Mouse (Mus musculus): ENCODE results near the gene Mdc1. TPM values are rescaled to one million over a fixed set of nuclear protein-coding genes. Genes with fewer than 3 reads are reported as not detected.

Mdc1 gene
- polyA plus RNA-seq, 1 experiment from 2014 or later: 7.9 TPM

DNA sequence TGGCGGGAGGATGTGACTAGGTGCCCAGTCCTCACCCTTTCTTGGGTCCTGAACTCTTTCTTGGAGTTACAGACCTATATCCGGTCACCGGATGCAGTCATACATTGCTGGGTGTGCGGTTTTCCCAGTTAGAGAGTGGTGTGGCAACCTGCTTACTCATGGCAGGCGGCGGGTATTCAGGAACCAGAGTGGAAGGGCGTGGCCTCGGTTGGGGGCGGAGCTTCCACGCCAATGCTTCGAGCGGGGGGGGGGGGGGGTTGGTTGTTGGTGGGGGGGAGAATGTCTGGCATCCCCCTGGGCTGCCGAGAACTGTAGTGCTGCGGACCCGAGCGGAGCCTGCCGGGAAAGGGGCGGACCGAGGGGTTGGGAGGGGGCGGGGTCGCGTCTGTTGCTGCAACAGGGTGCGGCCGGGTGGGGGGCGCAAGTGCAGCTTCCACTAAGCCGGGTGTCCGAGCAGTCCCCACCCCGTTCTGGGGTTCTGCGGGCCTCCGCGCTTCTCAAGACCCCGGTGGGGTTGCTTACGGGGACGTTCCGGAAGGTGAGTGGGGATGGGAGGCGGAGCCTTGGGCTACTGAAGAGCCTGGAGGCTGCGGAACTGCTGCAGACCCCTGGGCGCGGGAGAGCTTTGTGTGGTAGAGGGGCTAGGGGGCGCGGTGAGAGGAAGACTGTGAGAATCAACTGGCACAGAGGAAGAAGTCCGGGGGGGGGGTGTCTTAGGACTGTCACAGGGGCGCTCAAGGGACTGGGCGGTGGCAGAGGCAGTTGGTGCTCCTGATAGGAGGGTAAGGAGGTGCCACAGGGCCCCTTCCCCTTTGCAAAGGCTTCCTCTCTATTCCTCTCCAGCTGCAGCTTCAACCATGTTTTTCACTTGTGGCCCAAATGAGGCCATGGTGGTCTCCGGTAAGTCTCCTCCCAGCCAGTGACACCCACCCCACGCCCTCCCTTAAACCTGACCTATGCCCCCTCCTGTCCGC is 18.1 kb upstream of the Mdc1 start, which contains the start of gene Flot1:
Flot1 (plus strand) TSS at position 267 of the 974 bp plus-strand sequence.
- ATAC-seq (ENCODE audit: low FRiP score): peak; percentile 91

DNA sequence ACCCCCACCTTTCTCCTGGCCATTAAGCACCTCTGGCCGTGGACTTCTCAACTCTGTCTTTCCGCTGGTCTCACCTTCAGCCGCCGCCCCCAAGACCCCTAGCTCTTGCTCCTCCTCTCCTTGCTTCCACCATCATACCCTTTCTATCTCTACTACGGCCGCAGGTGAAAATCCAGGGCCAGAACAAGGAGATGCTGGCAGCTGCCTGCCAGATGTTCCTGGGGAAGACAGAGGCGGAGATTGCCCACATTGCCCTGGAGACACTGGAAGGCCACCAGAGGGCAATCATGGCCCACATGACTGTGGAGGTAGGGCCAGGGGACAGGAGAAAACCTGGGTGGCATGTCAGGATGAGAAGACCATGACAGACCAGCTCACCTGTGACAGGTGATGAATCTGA is 16.9 kb upstream of the Mdc1 start:
- Histone ChIP-seq H3K9me3 (replicated peaks) (no peaks in the 10 kb centered on the region), H3K4me1 (peaks cover 43% of the 10 kb centered on the region), H3K4me2 (peak overlapping the region; percentile 94), H3K27me3 (replicated peaks) (0 out of 2 replicates have a peak, but pooled peaks cover 8% of the 10 kb centered on the region), H3K9ac (replicated peaks) (peak overlapping the region; percentile 73; the same call in 1 of the 2 replicates), H3K27ac (replicated peaks) (peak overlapping the region; percentile 88; the same call in 1 of the 2 replicates), H3K36me3 (peaks cover 29% of the 10 kb centered on the region), H3K4me3 (replicated peaks) (peak overlapping the region; percentile 77)
- ATAC-seq (ENCODE audit: low FRiP score): no peak
- WGBS: 79% methylated on average over 7 of the region's 7 CpGs

More for the DNA sequence above, 18.1 kb upstream of the Mdc1 start, which contains the start of gene Flot1:
- peak within 1 kb of the TSS; percentile 73 for H3K9ac ChIP-seq (replicated peaks)
- peak within 1 kb of the TSS; percentile 77 for H3K4me3 ChIP-seq (replicated peaks)
- H3K4me2 ChIP-seq: peak within 1 kb of the TSS; percentile 94
- H3K9me3 ChIP-seq (replicated peaks): no peaks in the 10 kb centered on the region
- H3K4me1 ChIP-seq: peaks cover 41% of the 10 kb centered on the region
- peak within 1 kb of the TSS; percentile 88 for H3K27ac ChIP-seq (replicated peaks)
- under 1% methylated on average over 42 of the region's 47 CpGs for WGBS
- 0 out of 2 replicates have a peak, but pooled peaks cover 8% of the 10 kb centered on the region for H3K27me3 ChIP-seq (replicated peaks)
- H3K36me3 ChIP-seq: peaks cover 29% of the 10 kb centered on the region

DNA sequence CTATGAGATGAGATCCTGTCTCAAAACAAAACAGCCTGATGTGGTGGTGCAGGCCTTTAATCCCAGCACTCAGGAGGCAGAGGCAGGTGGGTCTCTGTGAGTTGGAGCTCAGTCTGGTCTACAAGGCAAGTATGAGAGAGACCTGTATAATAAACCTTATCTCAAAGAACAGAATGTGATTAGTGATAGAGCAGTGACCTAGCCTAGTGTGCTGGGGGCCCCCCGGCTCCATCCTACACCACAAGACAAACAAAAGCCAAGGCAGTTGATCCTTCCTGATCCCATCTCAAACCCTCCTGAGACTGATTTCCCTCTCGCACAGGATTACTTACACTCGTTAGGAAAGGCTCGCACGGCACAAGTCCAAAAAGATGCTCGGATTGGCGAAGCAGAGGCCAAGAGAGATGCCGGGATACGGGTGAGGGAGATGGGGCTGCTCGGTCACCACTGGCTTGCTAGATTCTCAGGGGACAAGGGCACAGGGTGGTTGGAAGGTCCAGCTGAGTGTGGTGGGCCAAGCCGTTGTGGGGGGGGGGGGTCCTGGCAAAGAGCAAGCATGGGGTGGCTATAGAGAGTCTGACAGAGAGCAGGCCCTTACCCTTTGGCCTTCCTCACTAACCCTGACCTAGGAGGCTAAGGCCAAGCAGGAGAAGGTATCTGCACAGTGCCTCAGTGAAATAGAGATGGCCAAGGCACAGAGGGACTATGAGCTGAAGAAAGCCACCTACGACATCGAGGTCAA is 16.0 kb upstream of the Mdc1 start:
- 95% methylated on average over 13 of the region's 13 CpGs for WGBS
- no peaks in the 10 kb centered on the region for H3K9me3 ChIP-seq (replicated peaks)
- peaks cover 52% of the 10 kb centered on the region for H3K4me1 ChIP-seq
- peak overlapping the region; percentile 2; the same call in 1 of the 2 replicates for H3K4me2 ChIP-seq
- H3K27ac ChIP-seq (replicated peaks): no peak overlapping the region
- no peak overlapping the region for H3K9ac ChIP-seq (replicated peaks)
- H3K27me3 ChIP-seq (replicated peaks): no peaks in the 10 kb centered on the region
- no peak overlapping the region for H3K4me3 ChIP-seq (replicated peaks)
- peaks cover 31% of the 10 kb centered on the region for H3K36me3 ChIP-seq
- ATAC-seq (ENCODE audit: low FRiP score): no peak

DNA sequence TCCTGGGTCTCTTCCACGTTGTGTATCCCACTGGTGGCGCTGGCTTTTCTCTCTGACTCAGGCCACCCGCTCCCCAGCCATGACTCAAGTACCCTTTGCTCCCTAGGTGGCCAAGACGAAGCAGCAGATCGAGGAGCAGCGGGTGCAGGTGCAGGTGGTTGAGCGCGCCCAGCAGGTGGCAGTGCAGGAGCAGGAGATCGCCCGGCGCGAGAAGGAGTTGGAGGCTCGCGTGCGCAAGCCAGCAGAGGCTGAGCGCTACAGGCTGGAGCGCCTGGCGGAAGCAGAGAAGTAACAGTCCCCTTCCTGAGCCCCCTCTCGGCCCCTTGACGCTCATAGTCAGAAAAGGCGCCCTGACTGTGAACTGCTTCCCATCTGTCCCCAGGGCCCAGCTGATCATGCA is 11.6 kb upstream of the Mdc1 start:
- peak; percentile 55 for ATAC-seq (ENCODE audit: low FRiP score)
- Histone ChIP-seq H3K4me3 (replicated peaks) (0 out of 2 replicates have a peak overlapping the region, but pooled peaks have one; percentile 6), H3K27ac (replicated peaks) (no peak overlapping the region), H3K9me3 (replicated peaks) (no peaks in the 10 kb centered on the region), H3K4me2 (peak overlapping the region; percentile 28), H3K4me1 (peaks cover 41% of the 10 kb centered on the region), H3K9ac (replicated peaks) (peak overlapping the region; percentile 30; the same call in 1 of the 2 replicates), H3K27me3 (replicated peaks) (no peaks in the 10 kb centered on the region), H3K36me3 (peaks cover 68% of the 10 kb centered on the region)
- 3% methylated on average over 21 of the region's 21 CpGs for WGBS

DNA sequence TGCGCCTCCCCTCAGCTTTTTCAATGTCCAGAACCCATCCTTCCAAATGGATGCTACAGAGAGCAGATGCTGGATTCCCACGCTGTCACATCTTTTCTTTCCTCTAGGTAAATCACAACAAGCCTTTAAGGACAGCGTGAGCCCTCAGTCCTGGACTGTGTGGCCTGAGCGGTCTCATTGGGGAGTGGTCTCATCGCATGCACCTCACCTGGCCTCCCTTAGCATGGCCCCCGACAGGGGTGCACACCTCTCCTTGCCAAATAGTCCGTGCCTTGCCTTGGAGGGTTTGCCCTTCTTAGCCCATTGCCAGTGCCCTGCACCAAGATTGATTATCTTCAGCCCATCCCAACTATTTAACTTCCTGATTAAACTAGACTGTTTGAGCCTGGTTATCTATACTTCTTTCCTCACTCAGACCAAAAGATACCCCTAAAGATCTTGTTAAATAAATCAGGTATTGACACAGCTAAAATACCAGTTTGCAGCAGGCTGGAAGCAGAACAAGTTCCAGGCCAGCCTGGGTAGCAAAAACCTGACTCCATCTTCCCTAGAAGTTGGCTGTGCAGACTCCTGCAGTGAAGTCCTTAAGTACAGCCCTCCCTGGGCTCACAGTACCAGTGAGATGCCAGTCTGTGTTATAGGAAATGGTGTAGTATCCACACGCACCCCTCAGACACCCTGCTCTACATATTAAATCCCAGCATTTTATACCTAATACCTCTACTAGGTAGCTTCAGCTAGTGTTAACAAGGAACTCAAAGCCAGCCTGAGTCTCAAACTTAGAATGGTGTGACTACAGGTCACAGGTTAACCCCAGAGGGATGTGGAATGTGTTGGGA is 8.7 kb upstream of the Mdc1 start:
- 61% methylated on average over 8 of the region's 8 CpGs for WGBS
- Histone ChIP-seq H3K4me2 (no peak overlapping the region), H3K27me3 (replicated peaks) (no peaks in the 10 kb centered on the region), H3K9ac (replicated peaks) (no peak overlapping the region), H3K4me3 (replicated peaks) (no peak overlapping the region), H3K4me1 (peaks cover 50% of the 10 kb centered on the region), H3K36me3 (peaks cover 63% of the 10 kb centered on the region), H3K27ac (replicated peaks) (0 out of 2 replicates have a peak overlapping the region, but pooled peaks have one; percentile 28), H3K9me3 (replicated peaks) (no peaks in the 10 kb centered on the region)
- no peak for ATAC-seq (ENCODE audit: low FRiP score)

DNA sequence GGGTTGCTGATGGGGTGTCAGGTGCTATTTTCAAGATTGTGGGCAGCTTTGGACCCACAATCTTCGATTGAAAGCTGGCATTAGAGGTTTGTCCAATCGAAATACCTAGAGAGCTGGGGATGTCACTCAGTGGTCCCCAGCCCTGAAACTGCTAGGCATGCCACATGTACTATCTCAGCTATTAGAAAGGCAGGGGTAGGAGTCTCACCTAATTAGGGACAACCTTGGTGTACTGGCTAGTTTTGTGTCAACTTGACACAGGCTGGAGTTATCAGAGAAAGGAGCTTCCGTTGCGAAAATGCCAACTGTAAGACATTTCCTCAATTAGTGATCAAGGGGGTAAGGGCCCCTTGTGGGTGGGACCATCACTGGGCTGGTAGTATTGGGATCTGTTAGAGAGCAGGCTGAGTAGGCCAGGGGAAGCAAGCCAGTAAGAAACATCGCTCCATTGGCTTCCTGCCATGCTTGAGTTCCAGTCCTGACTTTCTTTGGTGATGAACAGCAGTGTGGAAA is 8.0 kb upstream of the Mdc1 start:
- Histone ChIP-seq H3K9ac (replicated peaks) (no peak overlapping the region), H3K27me3 (replicated peaks) (no peaks in the 10 kb centered on the region), H3K9me3 (replicated peaks) (no peaks in the 10 kb centered on the region), H3K36me3 (peaks cover 56% of the 10 kb centered on the region), H3K4me2 (peak overlapping the region; percentile 71; the same call in 1 of the 2 replicates), H3K4me3 (replicated peaks) (no peak overlapping the region), H3K4me1 (peaks cover 50% of the 10 kb centered on the region), H3K27ac (replicated peaks) (0 out of 2 replicates have a peak overlapping the region, but pooled peaks have one; percentile 9)
- no peak for ATAC-seq (ENCODE audit: low FRiP score)
- WGBS: 32% methylated on average over 5 of the region's 5 CpGs

DNA sequence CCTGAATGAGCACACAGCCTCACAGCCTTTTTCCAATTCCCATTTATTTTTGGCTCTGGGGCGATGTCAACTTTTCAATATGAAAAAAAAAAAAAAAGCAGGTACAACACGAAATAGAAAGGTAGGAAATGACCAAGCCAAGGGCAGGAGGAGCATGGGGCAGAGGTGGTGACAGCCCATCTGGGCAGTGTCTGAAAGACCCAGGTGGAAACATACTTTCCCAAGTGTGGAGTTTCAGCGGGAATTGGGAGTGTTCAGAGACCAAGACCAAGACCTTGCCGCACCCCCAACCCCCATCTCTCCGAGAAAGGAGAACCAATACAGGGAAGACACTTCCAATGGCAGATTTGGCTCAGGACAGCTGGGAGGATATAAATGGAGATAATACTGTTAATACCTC is 7.4 kb upstream of the Mdc1 start:
- Histone ChIP-seq H3K4me2 (peak overlapping the region; percentile 71), H3K9ac (replicated peaks) (no peak overlapping the region), H3K36me3 (peaks cover 56% of the 10 kb centered on the region), H3K27me3 (replicated peaks) (no peaks in the 10 kb centered on the region), H3K27ac (replicated peaks) (0 out of 2 replicates have a peak overlapping the region, but pooled peaks have one; percentile 9), H3K4me3 (replicated peaks) (no peak overlapping the region), H3K4me1 (peaks cover 50% of the 10 kb centered on the region), H3K9me3 (replicated peaks) (no peaks in the 10 kb centered on the region)
- no peak for ATAC-seq (ENCODE audit: low FRiP score)
- 56% methylated on average over 5 of the region's 5 CpGs for WGBS

DNA sequence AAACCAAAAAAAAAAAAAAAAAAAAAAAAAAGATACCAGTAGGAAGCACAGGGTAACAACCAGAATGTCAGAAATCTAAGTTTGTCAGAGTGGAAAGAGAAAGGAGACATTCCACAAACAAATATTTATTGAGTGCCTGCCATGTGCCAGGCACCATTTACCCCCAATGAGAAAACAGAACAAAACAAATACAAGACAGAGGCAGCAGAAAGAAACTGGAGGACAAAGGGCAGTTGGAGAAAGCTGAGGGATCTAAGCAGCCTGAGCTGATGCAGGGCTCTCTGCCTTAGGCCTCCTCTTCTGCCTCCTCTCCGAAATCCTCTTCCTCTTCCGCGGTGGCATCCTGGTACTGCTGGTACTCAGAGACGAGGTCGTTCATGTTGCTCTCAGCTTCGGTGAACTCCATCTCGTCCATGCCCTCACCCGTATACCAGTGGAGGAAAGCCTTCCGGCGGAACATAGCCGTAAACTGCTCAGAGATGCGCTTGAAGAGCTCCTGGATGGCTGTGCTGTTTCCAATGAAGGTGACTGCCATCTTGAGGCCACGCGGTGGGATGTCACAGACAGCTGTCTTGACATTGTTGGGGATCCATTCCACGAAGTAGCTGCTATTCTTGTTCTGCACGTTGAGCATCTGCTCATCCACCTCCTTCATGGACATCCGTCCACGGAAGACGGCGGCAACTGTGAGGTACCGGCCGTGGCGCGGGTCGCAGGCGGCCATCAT is 6.5 kb upstream of the Mdc1 start:
- Histone ChIP-seq H3K4me2 (peak overlapping the region; percentile 71), H3K4me1 (peaks cover 53% of the 10 kb centered on the region), H3K27me3 (replicated peaks) (no peaks in the 10 kb centered on the region), H3K36me3 (peaks cover 56% of the 10 kb centered on the region), H3K9ac (replicated peaks) (0 out of 2 replicates have a peak overlapping the region, but pooled peaks have one; percentile 17), H3K4me3 (replicated peaks) (peak overlapping the region; percentile 70), H3K9me3 (replicated peaks) (no peaks in the 10 kb centered on the region), H3K27ac (replicated peaks) (no peak overlapping the region; the same call in 1 of the 2 replicates)
- 69% methylated on average over 26 of the region's 26 CpGs for WGBS
- ATAC-seq (ENCODE audit: low FRiP score): no peak

DNA sequence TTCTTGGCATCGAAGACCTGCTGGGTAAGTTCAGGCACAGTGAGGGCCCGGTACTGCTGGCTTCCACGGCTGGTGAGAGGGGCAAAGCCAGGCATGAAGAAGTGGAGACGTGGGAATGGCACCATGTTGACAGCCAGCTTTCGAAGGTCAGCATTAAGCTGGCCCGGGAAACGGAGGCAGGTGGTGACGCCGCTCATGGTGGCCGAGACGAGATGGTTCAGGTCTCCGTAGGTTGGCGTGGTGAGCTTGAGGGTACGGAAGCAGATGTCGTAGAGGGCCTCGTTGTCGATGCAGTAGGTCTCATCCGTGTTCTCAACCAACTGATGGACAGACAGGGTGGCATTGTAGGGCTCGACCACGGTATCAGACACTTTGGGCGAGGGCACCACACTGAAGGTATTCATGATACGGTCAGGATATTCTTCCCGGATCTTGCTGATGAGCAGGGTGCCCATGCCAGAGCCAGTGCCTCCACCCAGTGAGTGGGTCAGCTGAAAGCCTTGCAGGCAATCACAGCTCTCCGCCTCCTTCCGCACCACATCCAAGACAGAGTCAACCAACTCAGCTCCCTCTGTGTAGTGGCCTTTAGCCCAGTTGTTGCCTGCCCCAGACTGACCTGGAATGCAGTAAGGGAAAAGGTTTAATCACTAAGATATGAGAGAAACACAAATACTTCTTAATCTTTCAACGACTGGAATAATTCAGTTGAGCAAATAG is 5.7 kb upstream of the Mdc1 start:
- 78% methylated on average over 26 of the region's 26 CpGs for WGBS
- peaks cover 46% of the 10 kb centered on the region for H3K4me1 ChIP-seq
- H3K4me3 ChIP-seq (replicated peaks): peak overlapping the region; percentile 70
- no peak for ATAC-seq (ENCODE audit: low FRiP score)
- no peaks in the 10 kb centered on the region for H3K9me3 ChIP-seq (replicated peaks)
- peaks cover 52% of the 10 kb centered on the region for H3K36me3 ChIP-seq
- peak overlapping the region; percentile 96; the same call in 1 of the 2 replicates for H3K9ac ChIP-seq (replicated peaks)
- H3K27ac ChIP-seq (replicated peaks): no peak overlapping the region
- no peaks in the 10 kb centered on the region for H3K27me3 ChIP-seq (replicated peaks)
- H3K4me2 ChIP-seq: peak overlapping the region; percentile 71
